Mouse (Mus musculus): ENCODE data around the gene Slc1a2.

Gene Slc1a2

DNA sequence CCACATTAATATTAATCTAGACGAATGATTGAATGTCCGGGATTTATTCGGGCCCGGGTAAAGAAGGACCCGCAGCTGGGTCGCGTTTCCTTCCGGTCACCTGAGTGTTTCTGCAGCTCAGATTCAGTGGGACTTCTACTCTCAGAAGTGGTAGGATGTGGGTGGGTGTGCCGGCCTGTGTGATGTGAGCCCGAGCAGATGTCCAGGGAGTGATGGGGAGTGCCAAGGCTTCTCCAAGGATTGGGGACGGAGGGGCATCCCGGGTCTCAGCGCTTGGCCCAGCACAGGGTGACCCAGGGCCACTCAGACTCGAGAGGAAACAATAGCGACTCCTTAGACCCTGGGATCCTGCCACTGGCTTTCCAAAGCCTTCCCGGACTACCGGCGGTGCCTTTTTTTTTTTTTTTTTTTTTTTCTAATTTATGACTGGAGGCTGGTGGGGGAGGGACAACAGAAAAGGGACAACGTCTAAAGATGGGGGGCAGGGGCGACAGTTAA lies at the start of gene Slc1a2:
Gene Slc1a2, plus strand, starts transcription at position 497 of the 498 bp plus-strand sequence.
- DNase-seq (ENCODE audit: low read depth, low spot score), result no peak

DNA sequence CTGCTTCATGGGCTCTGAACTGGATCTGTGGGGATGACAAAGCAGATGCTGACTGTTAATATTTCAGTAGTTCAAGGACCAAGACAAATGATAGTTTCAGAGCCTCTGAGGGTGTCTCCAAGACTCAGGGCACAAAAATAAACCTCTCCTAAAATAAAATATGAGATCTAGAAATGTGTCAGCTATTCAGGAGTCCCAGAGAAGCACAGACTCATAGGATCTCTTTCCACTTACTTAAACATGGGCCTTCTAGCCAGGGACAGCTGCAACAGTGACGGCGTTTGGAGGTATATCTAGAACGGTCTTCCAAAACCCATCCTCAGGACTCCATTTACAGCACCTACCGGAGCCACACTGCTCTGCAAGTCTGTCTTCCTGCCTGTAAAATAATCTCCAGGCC lies 48.0 kb upstream of the Slc1a2 start:
- DNase-seq (ENCODE audit: low read depth, low spot score), result no peak

GRCm38 (mm10) chr2:102616637-102617036 lies 41.8 kb upstream of the Slc1a2 start:
- no peak for DNase-seq (ENCODE audit: low read depth, low spot score)

GRCm38 (mm10) chr2:102620744-102621429 lies 37.6 kb upstream of the Slc1a2 start:
- DNase-seq (ENCODE audit: low read depth, low spot score), result no peak

- no peak for DNase-seq (ENCODE audit: low read depth, low spot score)
Measured at GRCm38 (mm10) chr2:102622176-102622575, 36.3 kb upstream of the Slc1a2 start.

DNA sequence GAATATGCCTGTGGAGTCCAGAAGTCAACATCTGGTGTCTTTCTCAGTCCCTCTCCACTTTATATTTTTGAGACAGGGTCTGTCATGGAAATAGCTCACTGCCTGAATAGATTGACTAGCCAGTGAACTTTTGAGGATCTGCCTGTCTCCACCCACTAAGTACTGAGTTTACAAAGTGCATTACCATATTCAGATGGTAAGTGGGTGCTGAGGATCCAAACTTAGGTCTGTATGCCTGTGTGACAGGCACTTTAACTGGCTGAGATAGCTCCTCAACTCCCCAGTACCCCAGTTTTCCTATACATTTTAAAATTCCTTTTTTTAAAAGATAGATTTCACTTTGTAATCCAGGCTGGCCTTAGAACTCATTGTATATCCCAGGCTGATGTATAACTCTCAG lies 35.5 kb upstream of the Slc1a2 start:
- no peak for DNase-seq (ENCODE audit: low read depth, low spot score)

DNA sequence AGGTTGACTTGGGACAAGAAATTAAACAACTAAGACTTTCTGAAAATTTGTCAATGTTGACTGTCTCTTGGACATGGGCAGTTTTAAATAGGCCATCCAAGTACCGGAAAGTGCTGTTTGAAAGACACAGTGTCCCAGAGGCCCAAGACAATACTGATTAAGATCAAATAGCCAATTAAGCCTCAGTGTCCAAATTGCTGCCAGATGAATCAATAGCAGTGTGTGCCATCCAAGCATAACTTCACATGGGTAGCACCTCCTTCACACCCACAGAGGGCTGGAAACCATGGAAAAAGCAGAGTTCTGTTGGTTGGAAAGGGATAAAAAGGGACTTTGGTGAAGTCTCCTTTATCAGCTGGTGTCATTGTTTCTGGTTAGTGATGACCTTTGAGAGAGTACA lies 33.9 kb upstream of the Slc1a2 start:
- no peak for DNase-seq (ENCODE audit: low read depth, low spot score)

GRCm38 (mm10) chr2:102632361-102632760 lies 26.1 kb upstream of the Slc1a2 start:
- no peak for DNase-seq (ENCODE audit: low read depth, low spot score)

DNA sequence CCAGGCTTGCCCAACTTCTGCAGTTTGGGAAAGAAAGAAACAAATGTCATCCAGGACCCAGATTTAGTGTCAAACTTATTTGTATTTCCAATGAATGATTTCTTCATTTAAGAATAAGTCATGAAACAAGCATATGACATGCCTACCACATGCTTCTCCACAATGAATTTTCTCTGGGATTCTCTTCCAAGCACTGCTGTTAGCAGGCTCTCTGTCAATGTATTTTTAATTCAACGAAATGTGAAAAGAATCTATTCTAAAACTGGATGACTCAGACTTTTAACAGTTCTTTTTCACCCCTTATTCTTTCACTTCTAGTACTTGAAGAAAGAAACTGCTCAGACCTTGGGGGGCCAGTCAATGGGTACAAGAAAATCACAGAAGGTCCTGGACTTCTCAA lies 24.4 kb upstream of the Slc1a2 start:
- DNase-seq (ENCODE audit: low read depth, low spot score), result no peak

DNA sequence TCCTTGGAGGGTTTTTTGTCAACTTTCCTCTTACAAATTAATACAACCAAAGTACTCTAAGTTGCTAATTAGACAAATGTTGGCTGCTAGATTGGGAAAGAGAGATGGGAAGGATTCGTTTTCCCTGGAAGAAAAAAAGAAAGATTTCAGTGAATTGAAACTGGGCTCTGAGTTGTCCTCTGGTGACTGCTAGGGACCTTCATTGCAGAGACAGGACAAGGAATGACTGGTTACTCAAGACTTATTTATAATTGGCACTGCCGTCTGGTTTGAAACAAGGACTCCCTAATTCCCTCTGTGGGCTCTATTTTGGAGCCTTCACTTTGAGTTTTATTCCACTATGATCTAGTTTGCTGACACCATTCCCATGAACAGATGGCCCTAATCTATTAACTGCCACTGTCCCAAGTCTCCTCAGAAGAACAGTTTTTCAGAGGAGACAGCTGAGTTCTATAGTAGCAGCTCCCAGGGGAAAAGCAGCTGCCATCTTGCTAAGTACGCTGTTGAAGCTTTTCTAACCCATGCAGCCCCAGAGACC lies 22.9 kb upstream of the Slc1a2 start:
- no peak for DNase-seq (ENCODE audit: low read depth, low spot score)

GRCm38 (mm10) chr2:102636116-102636600 lies 22.3 kb upstream of the Slc1a2 start:
- no peak for DNase-seq (ENCODE audit: low read depth, low spot score)

DNA sequence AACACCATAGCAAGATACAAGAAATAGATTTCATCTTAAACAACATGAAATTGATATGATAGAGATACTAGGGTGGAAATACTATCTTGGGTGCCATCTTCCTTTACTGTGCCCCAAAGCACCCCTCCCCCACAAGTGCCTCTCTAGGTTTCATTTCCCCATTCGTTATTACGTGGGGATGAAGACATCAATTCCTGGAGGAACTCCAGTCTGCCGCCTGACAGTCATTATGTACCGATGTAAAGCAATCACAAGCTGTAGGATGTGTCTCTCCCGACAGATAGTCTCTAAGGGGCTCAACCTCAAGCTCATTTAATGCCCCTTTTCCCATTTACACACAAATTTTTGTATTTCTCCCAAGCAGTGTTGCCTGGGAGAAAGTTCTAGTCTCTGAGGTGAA lies 20.3 kb upstream of the Slc1a2 start:
- DNase-seq (ENCODE audit: low read depth, low spot score), result no peak

DNA sequence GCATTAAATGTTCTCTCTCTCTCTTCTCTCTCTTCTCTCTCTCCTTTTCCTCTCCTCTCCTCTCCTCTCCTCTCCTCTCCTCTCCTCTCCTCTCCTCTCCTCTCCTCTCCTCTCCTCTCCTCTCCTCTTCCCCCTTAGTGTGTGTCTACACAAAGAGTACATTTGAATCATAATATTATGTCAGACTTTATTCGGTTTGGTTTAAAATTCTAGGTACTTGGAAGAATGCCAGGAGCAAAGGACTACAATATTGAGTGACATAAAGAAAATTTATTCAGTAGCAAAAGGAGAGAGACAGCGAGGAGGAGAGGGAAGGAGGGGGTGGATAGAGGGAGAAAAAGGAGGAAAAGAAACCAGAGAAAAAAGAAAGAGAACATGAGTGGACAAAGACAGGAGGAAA lies 19.8 kb upstream of the Slc1a2 start:
- no peak for DNase-seq (ENCODE audit: low read depth, low spot score)

DNA sequence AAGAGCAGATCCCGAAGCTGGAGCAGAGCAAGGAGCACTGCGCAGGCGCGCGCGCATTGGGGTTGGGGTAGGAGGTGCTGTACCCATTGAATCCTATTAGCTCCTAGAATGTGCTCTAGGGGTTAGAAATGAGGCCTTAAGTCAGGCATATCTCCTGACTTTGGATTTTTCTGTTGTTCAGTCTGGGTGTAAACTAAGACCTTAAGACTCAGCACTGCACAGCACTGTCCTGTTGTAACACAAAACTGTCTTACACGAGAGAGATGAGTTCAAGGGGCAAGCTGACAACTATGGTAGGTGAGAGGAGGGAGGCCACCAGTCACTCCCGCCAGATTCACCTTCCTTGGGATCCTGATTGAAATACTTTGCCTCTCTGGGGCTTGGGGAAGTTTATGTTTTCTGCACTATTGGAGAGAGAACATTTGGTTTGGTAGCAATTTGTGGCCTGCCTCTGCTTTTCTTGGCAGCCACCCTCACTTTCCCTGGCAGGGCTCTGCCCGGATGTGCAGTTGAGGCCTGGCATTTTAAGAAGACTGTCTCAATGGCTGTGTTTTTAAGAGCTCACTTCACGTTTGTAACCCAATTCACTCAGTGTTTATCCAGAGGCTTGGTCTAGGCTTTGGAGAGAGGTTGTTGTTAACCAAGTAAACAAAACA lies 9.5 kb upstream of the Slc1a2 start:
- no peak for DNase-seq (ENCODE audit: low read depth, low spot score)

DNA sequence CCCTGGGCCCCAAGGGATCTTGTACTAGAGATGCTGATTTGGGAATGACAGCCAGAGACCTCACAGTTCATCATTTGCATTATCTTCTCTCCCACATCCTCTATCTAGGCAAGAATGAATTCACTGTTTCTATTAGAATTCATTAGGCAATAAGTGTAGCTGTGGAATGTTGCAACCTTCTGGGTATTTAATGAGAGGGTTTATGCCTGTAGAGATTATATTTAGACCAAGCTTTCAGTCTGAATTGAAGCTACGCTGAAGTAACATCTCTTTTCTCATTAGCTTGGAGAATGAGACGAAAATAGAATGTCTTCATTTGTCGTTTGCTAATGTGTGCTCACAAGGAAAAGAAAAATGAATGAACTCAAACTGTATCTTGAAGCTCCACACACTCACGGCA lies 8.1 kb upstream of the Slc1a2 start:
- DNase-seq (ENCODE audit: low read depth, low spot score), result no peak

DNA sequence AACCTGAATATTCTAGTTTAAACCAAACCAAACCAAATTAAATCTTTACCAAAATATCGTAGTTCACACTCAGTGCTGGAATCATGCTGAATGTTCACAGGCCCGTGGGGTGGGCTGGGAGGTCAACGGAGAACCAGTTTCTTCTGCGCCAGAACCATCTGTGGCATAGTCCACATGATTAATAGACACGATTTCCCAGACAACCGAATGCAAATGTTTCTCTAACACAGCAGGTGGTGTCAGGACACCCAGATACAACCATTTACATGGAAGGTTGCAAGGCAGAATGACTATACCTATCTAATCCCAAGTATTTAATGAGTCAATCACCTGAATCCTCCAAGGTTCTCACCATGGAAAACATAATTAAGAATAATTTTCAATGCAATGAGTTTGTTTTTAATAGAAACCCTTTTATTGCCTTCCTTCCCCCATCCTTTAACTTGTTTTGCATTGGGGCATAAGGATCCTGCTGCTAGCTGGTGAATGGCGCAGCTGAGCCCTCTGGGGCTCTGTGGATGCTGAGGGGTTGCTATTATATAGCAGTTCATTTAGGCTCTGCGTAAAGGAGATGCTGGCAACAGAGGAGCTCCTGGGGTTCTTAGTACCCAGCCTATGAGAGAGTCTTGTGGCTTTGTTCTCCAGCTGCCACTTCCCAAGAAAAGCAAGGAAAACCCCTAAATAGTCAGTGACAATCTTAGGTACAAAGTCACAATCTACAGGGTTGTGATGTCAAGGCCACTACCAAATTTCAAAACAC lies 2.3 kb upstream of the Slc1a2 start:
- DNase-seq (ENCODE audit: low read depth, low spot score), result no peak

DNA sequence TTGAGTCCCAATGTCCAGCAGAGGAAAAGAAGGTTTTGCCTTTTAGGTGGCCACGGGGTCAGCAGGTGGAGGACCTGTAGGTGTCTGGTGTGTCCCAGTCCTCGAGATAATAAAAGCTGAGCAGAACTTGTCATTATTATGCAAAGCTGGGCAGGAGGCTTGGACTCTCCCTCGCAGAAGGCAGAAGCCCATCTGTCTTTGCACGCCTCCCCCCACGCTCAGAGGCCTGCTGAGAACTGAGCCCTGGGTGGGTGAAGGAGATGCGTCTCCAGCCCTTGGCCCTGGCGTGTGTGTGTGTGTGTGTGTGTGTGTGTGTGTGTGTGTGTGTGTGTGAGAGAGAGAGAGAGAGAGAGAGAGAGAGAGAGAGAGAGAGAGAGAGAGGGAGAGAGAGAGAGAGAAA lies 733 bp upstream of the Slc1a2 start:
- no peak for DNase-seq (ENCODE audit: low read depth, low spot score)

DNA sequence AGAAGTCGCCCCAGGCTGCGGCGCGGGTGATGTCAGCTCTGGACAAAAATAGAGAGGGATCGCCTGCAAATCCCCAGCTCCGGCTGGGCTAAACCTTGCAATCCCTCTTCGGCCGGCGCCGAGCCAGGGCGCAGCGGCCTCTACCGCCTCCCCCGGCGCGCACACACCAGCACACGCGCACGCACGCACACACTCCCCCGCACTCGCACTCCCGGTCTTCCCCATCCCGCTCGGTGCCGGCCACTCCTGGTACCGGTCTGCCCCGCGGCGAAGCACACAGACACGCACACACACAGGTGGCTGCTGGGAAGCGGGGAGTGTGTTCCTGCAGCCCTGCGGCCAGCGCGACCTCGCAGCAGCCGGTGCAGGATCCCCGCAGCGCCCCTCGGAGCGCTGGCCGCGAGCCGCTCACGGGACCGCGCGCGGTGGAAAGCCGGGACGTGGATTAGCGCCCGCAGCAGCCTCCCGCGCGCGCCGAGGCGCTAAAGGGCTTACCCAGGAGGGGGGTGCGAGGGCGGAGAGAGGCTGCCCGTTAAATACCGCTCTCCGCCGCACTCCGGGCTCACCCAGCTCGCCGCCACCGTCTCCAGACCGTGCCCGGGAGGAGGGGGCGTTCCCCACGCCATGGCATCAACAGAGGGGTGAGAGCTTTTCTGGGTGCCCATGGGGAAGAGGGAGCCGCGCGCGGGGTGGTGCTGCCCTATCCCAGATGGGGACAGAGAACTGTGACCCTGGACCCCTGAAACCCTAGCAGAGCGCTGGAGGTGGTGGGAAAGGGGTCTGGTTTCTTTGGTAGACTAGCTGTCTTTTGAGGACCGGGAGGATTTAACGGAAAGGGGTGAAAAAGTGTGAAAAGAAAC lies 432 bp downstream of the Slc1a2 start:
- DNase-seq (ENCODE audit: low read depth, low spot score), result no peak

DNA sequence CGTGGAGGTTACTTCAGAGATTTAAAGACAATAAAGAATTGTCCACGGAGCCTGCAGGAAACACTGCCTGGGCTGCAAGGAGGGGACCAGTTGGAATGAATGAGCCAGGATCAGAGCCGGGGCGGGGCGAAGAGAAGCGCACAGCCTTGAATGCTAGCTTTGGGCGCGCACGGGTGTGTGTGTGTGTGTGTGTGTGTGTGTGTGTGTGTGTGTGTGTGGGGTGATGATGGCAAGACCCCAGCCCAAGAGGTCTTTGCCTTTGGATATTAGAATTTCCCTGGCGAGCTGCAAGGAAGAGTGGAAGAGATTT lies 1.0 kb downstream of the Slc1a2 start:
- no peak for DNase-seq (ENCODE audit: low read depth, low spot score)

DNA sequence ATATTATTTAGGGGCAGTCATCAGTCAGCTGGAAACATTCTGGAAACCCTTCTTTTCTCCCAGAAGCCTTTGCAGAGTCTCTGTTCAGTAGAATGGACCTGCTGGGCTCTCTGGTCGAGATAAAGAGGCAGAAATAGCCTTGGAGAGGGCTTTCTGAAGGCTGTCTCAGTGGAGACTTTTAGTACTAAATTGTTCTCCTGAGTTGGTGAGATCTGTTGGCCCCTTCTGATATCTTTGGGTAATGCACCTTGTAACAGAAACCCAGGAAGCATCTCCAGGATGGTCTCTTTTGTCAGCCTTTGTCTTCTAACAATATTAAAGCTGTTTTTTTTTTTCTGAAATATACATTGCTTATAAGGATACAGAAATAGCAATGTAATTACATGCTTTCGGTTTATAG lies 2.6 kb downstream of the Slc1a2 start:
- no peak for DNase-seq (ENCODE audit: low read depth, low spot score)

DNA sequence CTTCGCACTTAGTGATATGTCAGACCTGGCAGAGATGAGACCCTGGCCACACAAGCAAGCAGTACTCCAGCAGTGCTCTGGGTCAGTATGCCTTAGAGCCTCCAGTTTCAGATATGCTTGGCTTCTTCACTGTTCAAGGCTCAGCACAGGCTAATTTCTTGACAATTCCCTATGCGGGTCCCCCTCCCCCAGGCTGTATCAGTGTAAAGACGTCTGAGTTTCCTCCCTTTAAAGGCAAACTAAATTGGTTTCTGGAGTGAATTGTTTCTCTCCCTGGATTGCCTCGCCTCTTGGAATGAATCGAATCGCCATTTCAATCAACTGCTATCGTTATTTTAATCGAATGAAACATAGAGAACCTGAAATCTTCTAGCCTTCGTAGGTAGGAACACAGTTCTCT lies 4.5 kb downstream of the Slc1a2 start:
- DNase-seq (ENCODE audit: low read depth, low spot score), result no peak
